Mouse (Mus musculus) forebrain, embryonic 11.5 days (tissue): ENCODE measurements around the gene Txnip. TPM values are rescaled to one million over a fixed set of nuclear protein-coding genes. Genes with fewer than 3 reads are reported as not detected.

Experiments used
- ATAC-seq: fragments of 200-750 bp; cut with Nextera tagmentation; replicated peaks from 2 replicates; pipeline ENCODE4 v1.8.0; 2017; ENCODE audit warnings: moderate TSS enrichment; ENCODE audit not compliant: low FRiP score
- DNase-seq: peaks from one replicate; pipeline ENCODE4 v3.0.0-alpha.2; 2017; ENCODE audit warnings: low spot score
- H3K27ac ChIP-seq: fragments of 300-500 bp; sonication (generic); 2 replicates; pipeline ENCODE4 v1.5.1; 2014; ENCODE audit warnings: low read depth, low read length
- H3K27me3 ChIP-seq: fragments of 300-500 bp; sonication (generic); 2 replicates; pipeline ENCODE4 v1.6.1; 2014; ENCODE audit warnings: mild to moderate bottlenecking, low read length, mixed read lengths; ENCODE audit not compliant: control insufficient read depth, insufficient read depth
- H3K36me3 ChIP-seq: fragments of 300-500 bp; sonication (generic); 2 replicates; pipeline ENCODE4 v1.6.1; 2014; ENCODE audit warnings: mild to moderate bottlenecking, low read length, moderate library complexity, mixed read lengths; ENCODE audit not compliant: control insufficient read depth, insufficient read depth
- H3K4me1 ChIP-seq: fragments of 300-500 bp; sonication (generic); replicated peaks from 2 replicates; pipeline ENCODE4 v1.6.1; 2014; ENCODE audit warnings: low read length, mixed read lengths; ENCODE audit not compliant: control insufficient read depth, insufficient read depth
- H3K4me2 ChIP-seq: fragments of 300-500 bp; sonication (generic); 2 replicates; pipeline ENCODE4 v1.6.1; 2014; ENCODE audit warnings: low read depth, mild to moderate bottlenecking, low read length, moderate library complexity, mixed read lengths; ENCODE audit not compliant: severe bottlenecking
- H3K4me3 ChIP-seq: fragments of 300-500 bp; sonication (generic); 2 replicates; pipeline ENCODE4 v1.5.1; 2014; ENCODE audit warnings: low read depth, low read length
- H3K9ac ChIP-seq: fragments of 300-500 bp; sonication (generic); 2 replicates; pipeline ENCODE4 v1.6.1; 2014; ENCODE audit warnings: low read length
- H3K9me3 ChIP-seq: fragments of 300-500 bp; sonication (generic); 2 replicates; pipeline ENCODE4 v1.6.1; 2016; ENCODE audit warnings: low read length, mixed read lengths; ENCODE audit not compliant: control insufficient read depth
- WGBS: fragments of 180-500 bp; shearing (Covaris S2); extraction: QIAGEN DNeasy Blood & Tissue Kit; methylation state at CpG from one replicate; pipeline ENCODE4 v1.1.7; 2014; 5-methylcytosine and 5-hydroxymethylcytosine counted together
- polyA plus RNA-seq: library from polyadenylated mRNA; unstranded; fragments of >200 nt; fragmentation: Nextera tagmentation; extraction: Ambion mirVana; gene quantifications from 2 replicates; pipeline ENCODE4 v1.2.1, GENCODE M21; 2014

Gene Txnip
- polyA plus RNA-seq, 1 experiment from 2014 or later, result 45.5 TPM

DNA sequence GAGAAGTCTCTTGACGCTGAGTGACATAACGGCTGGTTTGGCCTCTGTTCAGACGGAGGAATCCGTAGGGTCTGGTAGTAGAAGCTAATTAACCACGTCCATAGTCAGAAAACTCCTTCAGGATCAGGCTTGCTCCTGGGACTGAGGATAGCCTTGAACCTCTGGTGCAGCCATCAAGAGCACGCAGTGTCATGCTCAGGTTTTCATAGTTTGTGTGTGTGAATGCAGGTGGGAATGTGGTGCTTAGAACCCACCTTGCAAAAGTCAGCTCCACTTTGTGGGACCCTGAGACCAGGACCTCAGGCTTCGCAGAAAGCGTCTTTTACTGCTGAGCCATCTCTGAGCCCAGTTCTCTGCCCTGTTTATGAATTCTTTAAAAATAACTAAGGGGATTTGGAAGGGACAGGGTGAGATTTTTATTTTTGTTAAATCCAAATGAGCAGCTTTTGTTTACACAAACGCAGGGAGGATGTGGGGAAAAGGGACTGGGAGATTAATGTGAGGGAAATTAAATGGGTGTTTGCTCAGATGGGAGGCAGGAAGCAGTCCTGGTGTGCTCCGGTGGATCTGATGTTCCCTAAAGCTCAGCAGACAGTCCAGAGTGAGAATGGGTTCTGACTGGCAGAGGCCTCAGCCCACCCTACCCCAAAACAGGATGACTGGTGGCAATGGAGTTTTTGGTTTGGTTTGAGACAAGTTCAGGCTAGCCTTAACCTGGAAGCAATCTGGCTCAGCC lies 4.4 kb downstream of the Txnip start:
- 64% methylated on average over 10 of the region's 10 CpGs for WGBS
- ATAC-seq, result no peak

DNA sequence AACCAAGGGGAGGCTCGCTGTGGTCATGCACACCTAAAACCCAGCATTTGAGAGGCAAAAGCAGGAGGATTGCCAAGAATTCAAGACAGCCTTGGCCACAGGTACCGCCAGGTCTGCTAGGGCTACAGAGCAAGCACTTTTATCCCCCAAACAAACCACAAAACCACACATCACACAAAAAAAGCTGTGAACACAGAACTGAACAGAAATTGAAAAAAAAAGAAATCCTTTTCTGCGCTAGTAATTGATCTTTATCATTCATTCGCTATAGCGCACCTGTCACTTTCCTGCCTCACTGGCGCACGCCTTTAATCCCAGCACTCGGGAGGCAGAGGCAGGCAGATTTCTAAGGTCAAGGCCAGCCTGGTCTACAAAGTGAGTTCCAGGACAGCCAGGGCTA lies 5.5 kb downstream of the Txnip start:
- ATAC-seq, result no peak
- no peak overlapping the region for H3K27ac ChIP-seq
- H3K9ac ChIP-seq, result no peak overlapping the region
- no peaks in the 10 kb centered on the region for H3K9me3 ChIP-seq
- DNase-seq, result no peak
- WGBS, result 94% methylated on average over 8 of the region's 8 CpGs
- no peak overlapping the region for H3K4me2 ChIP-seq
- peaks cover 6% of the 10 kb centered on the region; the same call in 1 of the 2 replicates for H3K36me3 ChIP-seq
- no peaks in the 10 kb centered on the region for H3K27me3 ChIP-seq
- no peak overlapping the region for H3K4me3 ChIP-seq
- peaks cover 5% of the 10 kb centered on the region; the same call in 1 of the 2 replicates for H3K4me1 ChIP-seq

More for the DNA sequence above, 4.4 kb downstream of the Txnip start:
- Histone ChIP-seq H3K36me3 (peaks cover 6% of the 10 kb centered on the region; the same call in 1 of the 2 replicates), H3K9me3 (no peaks in the 10 kb centered on the region), H3K4me3 (no peak overlapping the region), H3K4me2 (no peak overlapping the region), H3K9ac (no peak overlapping the region), H3K27ac (no peak overlapping the region), H3K27me3 (no peaks in the 10 kb centered on the region), H3K4me1 (peaks cover 5% of the 10 kb centered on the region; the same call in 1 of the 2 replicates)
- DNase-seq, result no peak

DNA sequence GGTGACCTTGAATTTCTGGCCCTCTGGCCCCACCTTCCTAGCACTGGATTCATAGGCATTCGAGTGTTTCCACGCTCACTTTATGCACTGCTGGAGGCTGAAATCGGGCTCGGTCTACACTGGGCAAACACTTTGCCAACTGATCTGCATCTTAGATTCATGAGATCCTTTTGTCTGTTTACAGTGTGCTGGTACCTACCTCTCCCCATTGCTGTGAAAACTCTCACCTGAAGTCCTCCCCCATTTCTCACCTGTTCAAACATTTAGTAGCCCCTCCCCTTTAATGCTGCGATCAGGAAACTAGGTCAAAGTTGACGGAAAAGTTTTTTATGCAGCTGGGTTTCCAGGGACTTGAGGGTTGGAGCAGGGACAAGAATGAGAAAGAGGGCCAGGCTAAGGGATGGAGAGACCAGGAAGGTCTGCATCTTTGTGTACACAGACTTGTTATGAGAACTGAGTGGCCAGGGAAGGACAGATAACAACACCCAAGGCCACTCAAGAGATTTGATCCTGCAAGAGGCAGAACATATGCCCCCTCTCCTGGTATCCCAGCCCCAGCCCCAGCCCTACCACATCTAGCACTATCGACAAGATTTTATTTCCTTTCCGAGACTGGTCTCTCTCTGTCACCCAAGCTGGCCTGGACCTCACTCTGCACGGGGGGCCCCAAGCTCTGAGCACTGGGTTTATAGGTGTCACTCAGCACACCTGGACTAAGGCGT lies 6.3 kb downstream of the Txnip start:
- no peak for DNase-seq
- Histone ChIP-seq H3K4me1 (peaks cover 2% of the 10 kb centered on the region; the same call in 1 of the 2 replicates), H3K27ac (no peak overlapping the region), H3K36me3 (peaks cover 6% of the 10 kb centered on the region; the same call in 1 of the 2 replicates), H3K4me2 (no peak overlapping the region), H3K9me3 (no peaks in the 10 kb centered on the region), H3K9ac (no peak overlapping the region), H3K27me3 (no peaks in the 10 kb centered on the region), H3K4me3 (no peak overlapping the region)
- WGBS, result 78% methylated on average over 10 of the region's 10 CpGs
- no peak for ATAC-seq

DNA sequence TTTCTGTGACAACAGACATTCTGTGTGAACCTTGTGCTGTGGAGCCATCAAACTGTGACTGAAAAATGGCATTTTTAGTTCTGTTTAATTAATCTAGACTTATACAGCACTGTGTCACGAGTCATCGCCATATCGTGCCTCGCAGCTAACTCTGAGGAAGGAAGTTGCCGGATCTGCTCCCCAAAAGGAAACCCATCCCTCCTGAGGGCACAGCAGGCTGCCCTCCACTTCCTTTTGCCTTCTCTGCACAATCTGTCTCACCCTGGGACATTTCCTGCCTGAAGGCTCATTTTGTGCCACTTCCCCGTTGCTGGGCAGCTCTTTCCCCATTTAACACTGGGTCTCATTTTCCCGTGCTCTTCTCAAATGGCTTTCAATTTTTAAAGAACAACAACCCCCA lies 6.9 kb downstream of the Txnip start:
- DNase-seq, result no peak
- H3K4me3 ChIP-seq, result no peak overlapping the region
- no peaks in the 10 kb centered on the region for H3K27me3 ChIP-seq
- no peak overlapping the region for H3K9ac ChIP-seq
- ATAC-seq, result no peak
- H3K27ac ChIP-seq, result no peak overlapping the region
- H3K4me1 ChIP-seq, result peaks cover 2% of the 10 kb centered on the region; the same call in 1 of the 2 replicates
- H3K36me3 ChIP-seq, result peaks cover 6% of the 10 kb centered on the region; the same call in 1 of the 2 replicates
- 77% methylated on average over 7 of the region's 7 CpGs for WGBS
- H3K9me3 ChIP-seq, result no peaks in the 10 kb centered on the region
- H3K4me2 ChIP-seq, result no peak overlapping the region

DNA sequence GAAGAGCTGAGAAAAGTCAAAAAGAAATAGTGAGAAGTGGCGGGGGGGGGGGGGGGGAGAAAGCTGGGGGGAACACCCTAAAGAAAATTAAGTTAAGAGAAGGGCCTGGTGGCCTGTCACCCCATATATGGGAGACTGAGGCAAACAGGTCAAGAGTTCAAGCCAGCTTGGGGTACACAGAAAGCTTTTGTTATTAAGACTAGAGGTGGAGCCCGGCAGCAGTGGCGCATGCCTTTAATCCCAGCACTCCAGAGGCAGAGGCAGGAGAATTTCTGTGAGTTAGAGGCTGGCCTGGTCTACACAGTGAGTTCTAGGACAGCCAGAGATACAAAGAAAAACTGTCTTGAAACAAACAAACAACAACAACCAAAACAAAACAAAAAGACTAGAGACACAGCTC lies 7.3 kb downstream of the Txnip start:
- no peak for ATAC-seq
- H3K4me1 ChIP-seq, result no peaks in the 10 kb centered on the region; the same call in 1 of the 2 replicates
- no peak overlapping the region for H3K27ac ChIP-seq
- WGBS, result 94% methylated on average over 2 of the region's 3 CpGs
- no peak for DNase-seq
- H3K4me3 ChIP-seq, result no peak overlapping the region
- no peaks in the 10 kb centered on the region for H3K9me3 ChIP-seq
- no peak overlapping the region for H3K4me2 ChIP-seq
- no peak overlapping the region for H3K9ac ChIP-seq
- no peaks in the 10 kb centered on the region for H3K27me3 ChIP-seq
- peaks cover 4% of the 10 kb centered on the region; the same call in 1 of the 2 replicates for H3K36me3 ChIP-seq

DNA sequence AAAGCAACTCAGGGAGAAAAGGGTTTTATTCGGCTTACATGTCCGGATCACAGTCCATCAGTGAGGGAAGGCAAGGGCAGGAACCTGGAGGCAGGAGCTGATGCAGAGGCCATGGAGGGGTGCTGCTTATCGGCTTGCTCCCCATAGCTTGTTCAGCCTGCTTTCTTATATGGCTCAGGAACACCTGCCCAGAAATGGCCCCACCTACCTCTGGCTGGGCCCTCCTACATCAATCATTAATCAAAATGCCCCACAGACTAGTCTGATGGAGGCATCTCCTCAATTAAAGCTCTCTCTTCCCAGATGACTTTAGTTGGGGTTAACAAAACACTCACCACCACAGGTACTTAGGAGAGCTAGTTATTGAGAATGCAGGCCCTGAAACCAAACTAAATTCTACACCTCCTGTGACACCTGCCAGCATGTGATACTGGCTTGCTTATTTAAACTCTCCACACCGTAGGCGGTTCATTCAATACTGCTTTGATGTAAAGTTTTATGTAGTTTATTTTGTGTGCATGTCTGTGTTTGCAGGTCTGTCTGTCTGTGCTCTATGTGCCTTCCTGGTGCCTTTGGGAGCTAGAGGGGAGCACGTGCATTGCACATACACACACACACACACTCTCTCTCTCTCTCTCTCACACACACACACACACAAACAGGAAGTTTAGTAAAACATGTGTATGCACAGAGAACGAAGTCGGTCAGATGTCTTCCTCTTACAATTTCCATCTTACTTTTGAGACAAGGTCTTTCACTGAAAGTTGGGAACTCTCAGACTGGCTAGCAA lies 9.1 kb downstream of the Txnip start:
- no peaks in the 10 kb centered on the region for H3K9me3 ChIP-seq
- no peak for ATAC-seq
- no peak overlapping the region for H3K27ac ChIP-seq
- no peak overlapping the region for H3K4me2 ChIP-seq
- no peak overlapping the region for H3K9ac ChIP-seq
- no peaks in the 10 kb centered on the region for H3K27me3 ChIP-seq
- no peaks in the 10 kb centered on the region for H3K36me3 ChIP-seq
- no peaks in the 10 kb centered on the region for H3K4me1 ChIP-seq
- no peak overlapping the region for H3K4me3 ChIP-seq
- no peak for DNase-seq
- WGBS, result 87% methylated on average over 8 of the region's 8 CpGs

DNA sequence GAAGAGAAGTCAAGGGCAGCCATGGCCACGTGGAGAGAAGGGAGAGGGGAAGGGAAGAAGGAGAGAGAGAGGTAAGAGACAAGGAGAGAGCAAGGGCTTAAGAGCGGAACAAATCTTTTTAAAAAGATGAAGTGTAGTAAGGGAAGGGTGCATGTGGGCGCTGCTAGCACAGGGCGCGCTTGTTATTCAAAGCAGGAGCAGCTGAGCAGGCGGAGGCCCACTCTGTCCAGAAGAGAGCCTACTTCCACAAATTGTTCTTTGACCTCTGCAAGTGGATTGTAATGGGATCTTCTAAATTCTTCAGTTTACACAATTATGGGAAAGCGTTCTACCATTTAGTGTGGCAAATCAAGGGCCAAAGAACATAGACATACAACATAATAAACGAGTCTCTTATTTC lies 10.8 kb downstream of the Txnip start:
- no peaks in the 10 kb centered on the region for H3K27me3 ChIP-seq
- H3K4me3 ChIP-seq, result no peak overlapping the region

DNA sequence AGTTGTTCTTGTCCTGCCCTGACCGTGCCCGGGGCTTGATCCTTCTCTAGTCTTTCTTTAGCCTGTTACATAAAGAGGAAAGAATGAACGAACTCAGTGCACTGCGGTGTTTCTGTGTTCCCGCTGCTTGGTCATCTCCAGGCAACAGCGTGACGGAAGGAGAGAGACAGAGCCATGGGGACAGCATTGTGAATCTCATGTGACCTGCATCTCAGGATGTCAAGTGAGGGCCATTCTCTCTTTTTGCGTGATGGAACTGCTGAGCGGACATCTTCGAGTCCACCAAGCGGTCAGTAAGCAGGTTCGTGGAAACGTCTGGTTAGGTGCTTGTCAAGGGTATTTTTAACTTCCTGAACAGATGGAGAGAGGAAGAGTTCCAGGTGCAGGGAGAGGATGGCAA lies 11.7 kb downstream of the Txnip start:
- no peak overlapping the region for H3K9ac ChIP-seq
- no peak overlapping the region for H3K27ac ChIP-seq
- no peaks in the 10 kb centered on the region for H3K9me3 ChIP-seq
- DNase-seq (no peak), ATAC-seq (no peak)
- no peaks in the 10 kb centered on the region for H3K36me3 ChIP-seq
- WGBS, result 90% methylated on average over 13 of the region's 13 CpGs
- no peak overlapping the region for H3K4me2 ChIP-seq
- no peak overlapping the region for H3K4me3 ChIP-seq
- H3K27me3 ChIP-seq, result no peaks in the 10 kb centered on the region
- H3K4me1 ChIP-seq, result no peaks in the 10 kb centered on the region

More for the DNA sequence above, 10.8 kb downstream of the Txnip start:
- Histone ChIP-seq H3K4me2 (no peak overlapping the region), H3K9me3 (no peaks in the 10 kb centered on the region), H3K4me1 (no peaks in the 10 kb centered on the region), H3K9ac (no peak overlapping the region), H3K36me3 (no peaks in the 10 kb centered on the region), H3K27ac (no peak overlapping the region)
- WGBS, result 82% methylated on average over 8 of the region's 8 CpGs
- DNase-seq (no peak), ATAC-seq (no peak)
